Comparison of ENCODE assay signal across 8 mouse cellular contexts in the genomic region with DNA sequence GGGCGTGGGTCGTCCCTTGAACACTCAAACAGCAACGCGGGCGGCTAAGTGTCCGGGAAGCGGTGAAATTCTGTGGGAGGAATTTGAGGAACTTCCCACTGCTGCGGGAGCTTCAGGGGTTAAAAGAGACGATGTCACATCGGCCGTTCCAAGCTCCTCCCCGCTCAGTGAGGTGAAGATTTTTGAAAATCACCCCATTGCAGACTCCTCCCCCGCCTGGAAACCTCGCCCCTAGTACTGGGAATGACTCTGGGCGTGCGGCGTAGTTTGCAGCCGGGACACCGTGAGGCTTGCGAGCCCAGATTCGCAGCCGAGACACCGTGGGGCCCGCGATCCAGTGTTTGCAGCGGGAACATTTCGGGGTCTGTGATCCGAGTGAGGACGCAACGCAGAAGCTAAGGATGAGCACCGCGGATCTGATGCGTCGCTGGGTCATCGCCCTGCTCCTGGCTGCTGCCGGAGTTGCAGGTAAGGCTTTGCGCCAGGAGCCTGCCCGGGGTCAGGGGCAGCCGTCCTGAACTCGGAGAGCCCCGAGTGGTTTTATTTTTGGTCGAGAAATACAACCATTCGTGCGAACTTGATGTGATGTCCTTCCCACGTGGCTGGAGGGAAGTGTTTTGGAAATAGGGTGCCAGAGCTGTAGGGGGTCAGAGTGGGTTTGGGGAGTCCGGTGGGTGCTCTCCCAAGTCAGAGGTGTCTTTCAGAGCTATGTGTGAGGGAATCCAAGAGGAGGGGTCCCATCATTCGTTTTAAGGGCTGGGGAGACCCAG. TPM values are rescaled to one million over a fixed set of nuclear protein-coding genes. Genes with fewer than 3 reads are reported as not detected.
DNase-seq lines count a peak whose midpoint lies in the region; ATAC-seq lines count a peak whose summit lies in the region.

A gene (plus strand): TSS at position 107 of the 770 bp plus-strand sequence.

- peak within 1 kb of the TSS; percentile 84 for H3K4me2 ChIP-seq in hindbrain, embryonic 13.5 days

- peak; percentile 96 for DNase-seq in NIH3T3 (ENCODE audit: low read depth)
- DNase-seq in cerebellum, postnatal 10 days = peak; percentile 91 to 92
- peak; percentile 76 to 81 for DNase-seq in frontal cortex, postnatal 14 days (ENCODE audit: low spot score in 2 of 2)
- DNase-seq in layer of hippocampus, postnatal 25 days (ENCODE audit: extremely low spot score in 1 of 2, low spot score in 1 of 2) = peak; percentile 54 to 66
- peak; percentile 92 for DNase-seq in lung, postnatal 25 days (ENCODE audit: low spot score)
- peak; percentile 94 for DNase-seq in retina, postnatal 1 day
- peak; percentile 82 to 86 for DNase-seq in urinary bladder, adult 18-20 months (ENCODE audit: low spot score in 2 of 2)

- peaks cover 34% of the 10 kb centered on the region for H3K4me1 ChIP-seq in hindbrain, embryonic 13.5 days (replicated peaks)

- peak; percentile 74 for ATAC-seq in hindbrain, embryonic 13.5 days (ENCODE audit: low FRiP score)

- H3K27ac ChIP-seq in hindbrain, embryonic 13.5 days = peak within 1 kb of the TSS; percentile 93

- WGBS in hindbrain, embryonic 13.5 days = under 1% methylated on average over 47 of the region's 47 CpGs

- H3K9ac ChIP-seq in hindbrain, embryonic 13.5 days = peak within 1 kb of the TSS; percentile 84

- no peaks in the 10 kb centered on the region for H3K27me3 ChIP-seq in hindbrain, embryonic 13.5 days

- no peaks in the 10 kb centered on the region for H3K9me3 ChIP-seq in hindbrain, embryonic 13.5 days

- peak within 1 kb of the TSS; percentile 70 for H3K4me3 ChIP-seq in hindbrain, embryonic 13.5 days

- H3K36me3 ChIP-seq in hindbrain, embryonic 13.5 days = no peaks in the 10 kb centered on the region

RNA-seq across cellular contexts. Expression of the gene that starts here (rescaled TPM):
- 12.4 and 15.6 TPM in 2 replicates for polyA plus RNA-seq in hindbrain, embryonic 13.5 days (2015; fragmentation: Nextera tagmentation; extraction: Ambion mirVana)
- total RNA-seq in layer of hippocampus, postnatal 25 days (2021) = 10 to 100 TPM; 20.5 to 20.7 TPM

Comparison
In these comparisons a context has a peak if more than half of its experiments do, and no peak if none do; other contexts are left out.
1. Peak in every context shown above with its lines: DNase-seq, ATAC-seq, H3K4me3 ChIP-seq and H3K27ac ChIP-seq.